Mouse (Mus musculus) heart, adult 11 months (tissue): ENCODE results near the gene Wdr31.

Source experiments
- DNase-seq: peaks from one replicate; pipeline ENCODE4 v3.0.0; 2022

Wdr31 gene

GRCm38 (mm10) chr4:62437871-62438270 lies 32.8 kb downstream of the Wdr31 start:
- DNase-seq: no peak

- DNase-seq: no peak
These were observed 33.4 kb downstream of the Wdr31 start for GRCm38 (mm10) chr4:62437256-62437778.

GRCm38 (mm10) chr4:62435081-62435480 lies 35.6 kb downstream of the Wdr31 start, which contains the start of gene Rnf183:
TSS of gene Rnf183 (minus strand) at chr4:62435252.
- no peak for DNase-seq

GRCm38 (mm10) chr4:62433939-62434870 lies 36.5 kb downstream of the Wdr31 start:
- no peak for DNase-seq

GRCm38 (mm10) chr4:62431522-62431921 lies 39.2 kb downstream of the Wdr31 start:
- DNase-seq: no peak

GRCm38 (mm10) chr4:62430678-62431077 lies 40.0 kb downstream of the Wdr31 start:
- DNase-seq: no peak

GRCm38 (mm10) chr4:62429616-62430015 lies 41.1 kb downstream of the Wdr31 start:
- no peak for DNase-seq

- no peak for DNase-seq
These were observed 42.5 kb downstream of the Wdr31 start for GRCm38 (mm10) chr4:62427978-62428758.

GRCm38 (mm10) chr4:62425891-62426290 lies 44.8 kb downstream of the Wdr31 start:
- DNase-seq: no peak

- DNase-seq: no peak
These were observed 51.6 kb downstream of the Wdr31 start for GRCm38 (mm10) chr4:62419091-62419490.

GRCm38 (mm10) chr4:62418448-62418847 lies 52.2 kb downstream of the Wdr31 start:
- no peak for DNase-seq

GRCm38 (mm10) chr4:62411606-62412005 lies 59.1 kb downstream of the Wdr31 start:
- DNase-seq: no peak

- DNase-seq: peak; percentile 62
These were observed 60.4 kb downstream of the Wdr31 start for GRCm38 (mm10) chr4:62410325-62410724.

- no peak for DNase-seq
These were observed 61.1 kb downstream of the Wdr31 start for GRCm38 (mm10) chr4:62409615-62410014.

GRCm38 (mm10) chr4:62408601-62409282 lies 62.0 kb downstream of the Wdr31 start, which contains the start of the genes Cdc26 and Prpf4:
TSS of gene Cdc26 (minus strand) at chr4:62408642.
TSS of gene Prpf4 (plus strand) at chr4:62408797.
- DNase-seq: peak; percentile 100

- DNase-seq: peak; percentile 94
These were observed 62.7 kb downstream of the Wdr31 start for GRCm38 (mm10) chr4:62407730-62408582.

- DNase-seq: peak; percentile 91
These were observed 64.6 kb downstream of the Wdr31 start for GRCm38 (mm10) chr4:62406133-62406532.

- peak; percentile 88 for DNase-seq
These were observed 71.7 kb downstream of the Wdr31 start for GRCm38 (mm10) chr4:62398956-62399355.
